Mouse (Mus musculus) brain, embryonic 14.5 days (tissue): ENCODE results near the gene Hoxd11.

ENCODE experiments used
- CTCF ChIP-seq: fragments of 200-500 bp; IDR thresholded peaks from 2 replicates; pipeline ENCODE4 v1.5.1; 2012; ENCODE audit warnings: inconsistent platforms, mild to moderate bottlenecking, moderate library complexity, borderline replicate concordance; ENCODE audit not compliant: insufficient read depth, insufficient read length; ENCODE audit errors: extremely low read depth
- POLR2A ChIP-seq: fragments of 200-500 bp; IDR thresholded peaks from 2 replicates; pipeline ENCODE4 v1.6.1; 2012; ENCODE audit warnings: mild to moderate bottlenecking, inconsistent platforms, borderline replicate concordance; ENCODE audit not compliant: poor library complexity, insufficient read depth, insufficient read length, severe bottlenecking; ENCODE audit errors: extremely low read depth

DNA sequence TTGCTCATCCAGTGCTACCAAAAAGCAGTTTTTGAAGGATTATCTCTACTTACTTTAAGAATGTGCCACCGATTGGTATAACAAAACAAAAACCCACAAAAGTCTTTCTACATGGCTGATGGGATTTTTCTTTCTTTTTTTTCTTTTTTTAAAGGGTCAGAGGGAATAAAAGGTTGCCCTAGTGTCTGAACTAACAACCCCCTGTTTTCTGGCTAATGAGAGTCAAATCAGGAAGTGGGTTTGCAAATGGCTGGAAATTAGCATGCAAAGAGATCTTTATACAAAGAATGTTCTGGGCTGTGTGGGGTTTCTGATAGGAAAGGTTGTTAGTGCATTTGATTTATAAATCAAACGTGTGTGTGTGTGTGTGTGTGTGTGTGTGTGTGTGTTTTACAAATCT, 41.0 kb downstream of the Hoxd11 start:
- no peak for TF ChIP-seq POLR2A
- no peak for TF ChIP-seq CTCF
